Mouse (Mus musculus) limb, embryonic 12.5 days (tissue): ENCODE data around the gene Zfp879. TPM values are rescaled to one million over a fixed set of nuclear protein-coding genes. Genes with fewer than 3 reads are reported as not detected.

Experiments
- ATAC-seq: fragments of 200-750 bp; cut with Nextera tagmentation; 2 replicates; pipeline ENCODE4 v1.8.0; 2017; ENCODE audit warnings: low read depth, moderate TSS enrichment; ENCODE audit not compliant: insufficient number of reproducible peaks, insufficient read depth, low FRiP score, low TSS enrichment
- H3K27ac ChIP-seq: fragments of 300-500 bp; sonication (generic); 2 replicates; pipeline ENCODE4 v1.5.1; 2016; ENCODE audit warnings: mild to moderate bottlenecking, moderate library complexity
- H3K27me3 ChIP-seq: fragments of 300-500 bp; sonication (generic); 2 replicates; pipeline ENCODE4 v1.6.1; 2016; ENCODE audit warnings: mild to moderate bottlenecking, moderate library complexity
- H3K36me3 ChIP-seq: fragments of 300-500 bp; sonication (generic); 2 replicates; pipeline ENCODE4 v1.6.1; 2016; ENCODE audit warnings: mild to moderate bottlenecking, moderate library complexity
- H3K4me1 ChIP-seq: fragments of 300-500 bp; sonication (generic); replicated peaks from 2 replicates; pipeline ENCODE4 v1.6.1; 2016
- H3K4me2 ChIP-seq: fragments of 300-500 bp; sonication (generic); 2 replicates; pipeline ENCODE4 v1.6.1; 2016; ENCODE audit warnings: mild to moderate bottlenecking, moderate library complexity
- H3K4me3 ChIP-seq: fragments of 300-500 bp; sonication (generic); replicated peaks from 2 replicates; pipeline ENCODE4 v1.5.1; 2016; ENCODE audit warnings: mild to moderate bottlenecking
- H3K9ac ChIP-seq: fragments of 300-500 bp; sonication (generic); replicated peaks from 2 replicates; pipeline ENCODE4 v1.6.1; 2016; ENCODE audit warnings: mild to moderate bottlenecking, moderate library complexity
- H3K9me3 ChIP-seq: fragments of 300-500 bp; sonication (generic); 2 replicates; pipeline ENCODE4 v1.6.1; 2016; ENCODE audit warnings: mild to moderate bottlenecking, moderate library complexity
- WGBS: fragments of 180-500 bp; shearing (Covaris S2); methylation state at CpG from one replicate; pipeline ENCODE4 v1.1.7; 2016; 5-methylcytosine and 5-hydroxymethylcytosine counted together
- polyA plus RNA-seq: library from polyadenylated mRNA; unstranded; fragments of >200 nt; fragmentation: Nextera tagmentation; extraction: Ambion mirVana; gene quantifications from 2 replicates; pipeline ENCODE4 v1.2.1, GENCODE M21; 2016

The Zfp879 gene
- polyA plus RNA-seq, 1 experiment from 2014 or later: 1.2 TPM

DNA sequence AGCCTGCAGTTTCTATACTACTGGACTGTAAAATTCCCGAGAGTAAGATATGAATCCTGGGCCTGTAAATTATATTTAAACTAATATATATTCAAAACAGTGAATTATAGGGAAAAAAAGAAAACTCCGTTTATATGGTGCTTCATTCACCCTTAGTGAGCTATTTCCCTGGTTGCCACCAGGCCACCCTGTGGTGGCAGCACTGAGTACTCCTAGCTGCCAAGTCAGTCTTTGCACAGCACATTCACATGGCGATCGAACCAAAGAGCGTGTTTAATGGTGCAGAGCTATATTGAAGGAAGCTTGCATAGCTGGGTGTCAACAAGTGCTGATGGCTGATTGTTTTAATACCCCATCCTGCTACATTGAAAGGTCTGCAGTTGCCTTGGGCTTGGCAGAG is 5.7 kb upstream of the Zfp879 start:
- H3K4me2 ChIP-seq: no peak overlapping the region
- H3K27ac ChIP-seq: no peak overlapping the region
- no peak overlapping the region for H3K4me3 ChIP-seq
- H3K9me3 ChIP-seq: peaks cover 7% of the 10 kb centered on the region; the same call in 1 of the 2 replicates
- peaks cover 67% of the 10 kb centered on the region for H3K27me3 ChIP-seq
- no peak overlapping the region for H3K9ac ChIP-seq
- WGBS: 68% methylated on average over 5 of the region's 5 CpGs
- H3K4me1 ChIP-seq: peaks cover 14% of the 10 kb centered on the region
- H3K36me3 ChIP-seq: no peaks in the 10 kb centered on the region
- ATAC-seq: no peak

- WGBS: 88% methylated on average over 3 of the region's 3 CpGs
- Histone ChIP-seq H3K9ac (no peak overlapping the region), H3K36me3 (no peaks in the 10 kb centered on the region), H3K9me3 (peaks cover 7% of the 10 kb centered on the region; the same call in 1 of the 2 replicates), H3K4me2 (no peak overlapping the region), H3K4me3 (no peak overlapping the region), H3K27ac (no peak overlapping the region), H3K27me3 (peaks cover 56% of the 10 kb centered on the region), H3K4me1 (peaks cover 10% of the 10 kb centered on the region)
- ATAC-seq: no peak
Measured at GRCm38 (mm10) chr11:50845951-50846350, 4.6 kb upstream of the Zfp879 start.

- Histone ChIP-seq H3K27me3 (no peaks in the 10 kb centered on the region), H3K4me2 (no peak overlapping the region), H3K9ac (no peak overlapping the region), H3K27ac (no peak overlapping the region), H3K9me3 (peaks cover 12% of the 10 kb centered on the region), H3K36me3 (peaks cover 25% of the 10 kb centered on the region), H3K4me3 (no peak overlapping the region), H3K4me1 (0 out of 2 replicates have a peak, but pooled peaks cover 5% of the 10 kb centered on the region)
- no peak for ATAC-seq
- 86% methylated on average over 4 of the region's 4 CpGs for WGBS
Measured at GRCm38 (mm10) chr11:50835727-50836126, 5.6 kb downstream of the Zfp879 start.

- no peaks in the 10 kb centered on the region for H3K9me3 ChIP-seq
- no peaks in the 10 kb centered on the region for H3K27me3 ChIP-seq
- peak within 1 kb of the TSS; percentile 76 for H3K4me3 ChIP-seq
- peak within 1 kb of the TSS; percentile 73 for H3K27ac ChIP-seq
- H3K4me1 ChIP-seq: peaks cover 7% of the 10 kb centered on the region
- H3K4me2 ChIP-seq: peak within 1 kb of the TSS; percentile 76
- WGBS: under 1% methylated on average over 45 of the region's 45 CpGs
- H3K36me3 ChIP-seq: peaks cover 42% of the 10 kb centered on the region
- H3K9ac ChIP-seq: peak within 1 kb of the TSS; percentile 86
- peak; percentile 95 for ATAC-seq
Measured at GRCm38 (mm10) chr11:50827010-50827953, 14.1 kb downstream of the Zfp879 start, which contains the start of gene Zfp354c. TSS of gene Zfp354c (minus strand) at chr11:50827724.

DNA sequence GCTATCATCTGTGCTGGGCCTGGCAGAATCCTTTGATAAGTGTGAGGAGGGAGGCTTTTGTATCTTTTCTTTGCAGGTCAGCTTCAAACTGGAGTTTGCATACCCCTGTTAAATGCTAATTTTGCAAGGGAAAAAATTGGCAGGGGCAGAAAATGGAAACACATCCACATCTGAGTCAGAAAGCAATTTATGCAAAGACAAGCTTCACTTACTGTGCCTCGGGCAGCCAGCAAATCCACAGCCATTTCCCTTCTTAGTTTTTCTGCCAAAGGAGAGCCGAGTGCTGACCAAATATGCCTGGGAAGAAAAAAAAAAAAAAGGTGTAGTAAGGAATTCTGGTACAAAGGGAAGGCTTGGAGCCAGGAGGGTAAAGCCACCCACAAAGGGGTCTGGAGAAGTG is 15.1 kb downstream of the Zfp879 start:
- H3K27me3 ChIP-seq: no peaks in the 10 kb centered on the region
- peak overlapping the region; percentile 86 for H3K9ac ChIP-seq
- no peaks in the 10 kb centered on the region for H3K9me3 ChIP-seq
- H3K4me2 ChIP-seq: peak overlapping the region; percentile 76
- H3K36me3 ChIP-seq: peaks cover 49% of the 10 kb centered on the region
- H3K27ac ChIP-seq: no peak overlapping the region
- peak overlapping the region; percentile 76 for H3K4me3 ChIP-seq
- no peak for ATAC-seq
- H3K4me1 ChIP-seq: peaks cover 7% of the 10 kb centered on the region
- 56% methylated on average over 2 of the region's 2 CpGs for WGBS

DNA sequence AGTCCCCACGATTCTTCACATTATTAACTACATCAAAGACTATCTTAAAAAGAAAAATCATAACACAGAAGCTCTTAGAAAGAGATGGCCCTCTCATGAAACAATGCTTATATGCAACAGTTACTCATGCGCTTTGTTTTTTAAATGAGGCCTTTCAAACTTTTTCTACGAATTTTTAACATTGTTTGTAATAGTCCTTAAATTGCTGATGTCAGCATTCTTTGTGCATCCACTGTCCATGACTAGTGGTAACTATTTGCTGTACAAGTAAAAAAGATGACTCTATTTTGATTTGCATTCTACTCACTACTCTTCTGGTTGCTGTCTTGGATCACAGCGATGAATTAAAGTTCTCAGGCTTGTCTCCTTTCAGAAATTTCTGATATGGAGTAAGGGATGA is 27.1 kb downstream of the Zfp879 start:
- no peaks in the 10 kb centered on the region for H3K27me3 ChIP-seq
- 96% methylated on average over 4 of the region's 4 CpGs for WGBS
- H3K4me2 ChIP-seq: no peak overlapping the region
- no peak overlapping the region for H3K9ac ChIP-seq
- peaks cover 52% of the 10 kb centered on the region for H3K9me3 ChIP-seq
- H3K36me3 ChIP-seq: peaks cover 96% of the 10 kb centered on the region
- H3K27ac ChIP-seq: no peak overlapping the region
- no peak for ATAC-seq
- no peak overlapping the region for H3K4me3 ChIP-seq
- H3K4me1 ChIP-seq: no peaks in the 10 kb centered on the region

DNA sequence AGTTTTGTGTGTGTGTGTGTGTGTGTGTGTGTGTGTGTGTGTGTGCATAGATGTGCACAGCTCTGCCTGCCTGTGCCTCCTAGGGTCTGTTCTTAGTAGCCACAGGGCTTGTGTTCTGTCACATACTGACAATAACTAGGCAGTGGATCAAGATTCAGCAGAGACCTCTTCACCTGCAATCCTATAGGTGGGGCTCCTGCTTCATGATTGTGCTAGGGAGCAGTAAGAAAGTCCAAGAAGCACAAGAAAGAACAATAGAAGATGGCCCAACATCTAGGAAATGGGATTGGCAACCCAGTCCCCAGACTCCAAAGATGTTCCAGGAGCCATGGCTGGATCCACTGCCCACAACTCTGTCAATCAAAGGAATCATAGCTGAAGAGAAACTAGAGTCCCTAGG is 42.5 kb downstream of the Zfp879 start:
- Histone ChIP-seq H3K4me3 (no peak overlapping the region), H3K27ac (no peak overlapping the region), H3K27me3 (no peaks in the 10 kb centered on the region), H3K36me3 (no peaks in the 10 kb centered on the region), H3K9me3 (no peaks in the 10 kb centered on the region), H3K4me1 (no peaks in the 10 kb centered on the region), H3K4me2 (no peak overlapping the region), H3K9ac (no peak overlapping the region)
- no peak for ATAC-seq

GRCm38 (mm10) chr11:50797674-50798073 is 43.7 kb downstream of the Zfp879 start:
- H3K27me3 ChIP-seq: no peaks in the 10 kb centered on the region
- H3K4me1 ChIP-seq: no peaks in the 10 kb centered on the region
- no peak overlapping the region for H3K4me3 ChIP-seq
- no peaks in the 10 kb centered on the region for H3K36me3 ChIP-seq
- H3K4me2 ChIP-seq: no peak overlapping the region
- H3K9me3 ChIP-seq: no peaks in the 10 kb centered on the region
- 55% methylated on average over 11 of the region's 11 CpGs for WGBS
- H3K9ac ChIP-seq: no peak overlapping the region
- H3K27ac ChIP-seq: no peak overlapping the region
- no peak for ATAC-seq

Other genes with a start within 250 kb of the Zfp879 start
- 2.8 and 3.0 TPM in 2 replicates for gene Adamts2, start 239.5 kb downstream of the Zfp879 start, polyA plus RNA-seq
- gene Zfp354c, start 13.8 kb downstream of the Zfp879 start, polyA plus RNA-seq: 56.1 and 61.0 TPM in 2 replicates
- gene Grm6, start 9.1 kb upstream of the Zfp879 start, polyA plus RNA-seq: 0.05 TPM in 1 of 2 replicates, not detected in the other
- gene Zfp454, start 46.1 kb upstream of the Zfp879 start, polyA plus RNA-seq: 14.3 and 15.1 TPM in 2 replicates
- gene Zfp2, start 74.6 kb upstream of the Zfp879 start, polyA plus RNA-seq: 16.0 and 16.5 TPM in 2 replicates
- 1.4 and 1.8 TPM in 2 replicates for gene Zfp354b, start 90.1 kb upstream of the Zfp879 start, polyA plus RNA-seq
- gene 4933414I15Rik, start 102.2 kb upstream of the Zfp879 start, polyA plus RNA-seq: not detected in 2 replicates
- gene Prop1, start 112.2 kb upstream of the Zfp879 start, polyA plus RNA-seq: not detected in 2 replicates
- not detected in 2 replicates for gene Olfr1378, start 125.0 kb upstream of the Zfp879 start, polyA plus RNA-seq
- not detected in 2 replicates for gene Olfr1377, start 140.4 kb upstream of the Zfp879 start, polyA plus RNA-seq
- not detected in 2 replicates for gene Olfr51, start 162.0 kb upstream of the Zfp879 start, polyA plus RNA-seq
- gene Olfr54, start 172.7 kb upstream of the Zfp879 start, polyA plus RNA-seq: not detected in 2 replicates
- gene Olfr1375, start 206.6 kb upstream of the Zfp879 start, polyA plus RNA-seq: not detected in 2 replicates
- 9.8 and 10.3 TPM in 2 replicates for gene Zfp354a, start 217.7 kb upstream of the Zfp879 start, polyA plus RNA-seq